Mouse (Mus musculus): ENCODE results near the gene H2afy2. TPM values are rescaled to one million over a fixed set of nuclear protein-coding genes. Genes with fewer than 3 reads are reported as not detected.

The H2afy2 gene
- 10 to 100 TPM; 14.3 to 14.6 TPM for total RNA-seq (2021)
- long read RNA-seq, experiment 1, transcript H2afy2-201 (9 exons, 2,175 nt), result major isoform, 18 of 22 reads
- long read RNA-seq, experiment 1, partial matches to known transcripts, result 3 of 22 reads
- long read RNA-seq, experiment 1, other reads (novel, unspliced or antisense), result 1 of 22 reads
- long read RNA-seq, experiment 2, transcript H2afy2-201 (9 exons, 2,175 nt), result major isoform, 17 of 23 reads
- long read RNA-seq, experiment 2, partial matches to known transcripts, result 3 of 23 reads
- long read RNA-seq, experiment 2, other reads (novel, unspliced or antisense), result 3 of 23 reads

DNA sequence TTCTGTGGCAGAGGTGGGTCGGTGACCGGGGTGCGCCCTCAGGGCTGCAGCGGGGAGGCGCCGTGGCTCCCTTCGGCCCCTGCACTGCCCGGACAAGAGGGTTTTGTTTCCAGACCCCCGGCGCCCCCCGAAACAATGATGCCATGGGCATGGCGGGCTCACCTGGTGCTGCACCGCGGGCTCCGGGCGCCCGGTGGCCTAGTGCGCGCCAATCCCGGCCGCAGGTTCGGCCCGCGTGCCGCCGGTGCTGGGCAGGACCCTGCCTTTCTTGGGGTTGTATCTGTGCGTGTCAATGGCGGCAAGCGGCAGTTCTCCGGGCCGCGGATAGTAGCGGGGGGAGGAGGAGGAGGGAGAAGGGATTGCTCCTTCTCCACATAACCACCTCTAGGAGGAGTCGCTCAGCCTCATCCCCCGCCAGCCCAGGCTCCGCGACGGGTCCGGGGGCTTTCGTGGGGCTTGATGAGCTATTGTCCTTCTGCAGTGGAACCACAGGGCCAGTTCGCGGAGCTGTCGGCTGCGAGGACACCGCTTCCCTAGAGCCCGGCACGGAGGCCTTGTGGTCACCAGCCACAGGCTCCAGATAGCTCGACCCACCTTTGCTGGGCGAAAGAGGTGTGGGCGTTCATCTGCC, at the start of gene H2afy2:
Gene H2afy2, minus strand, starts transcription at position 527 of the 631 bp plus-strand sequence.
- DNase-seq (ENCODE audit: low spot score in 2 of 2), result peak; percentile 42 to 66

DNA sequence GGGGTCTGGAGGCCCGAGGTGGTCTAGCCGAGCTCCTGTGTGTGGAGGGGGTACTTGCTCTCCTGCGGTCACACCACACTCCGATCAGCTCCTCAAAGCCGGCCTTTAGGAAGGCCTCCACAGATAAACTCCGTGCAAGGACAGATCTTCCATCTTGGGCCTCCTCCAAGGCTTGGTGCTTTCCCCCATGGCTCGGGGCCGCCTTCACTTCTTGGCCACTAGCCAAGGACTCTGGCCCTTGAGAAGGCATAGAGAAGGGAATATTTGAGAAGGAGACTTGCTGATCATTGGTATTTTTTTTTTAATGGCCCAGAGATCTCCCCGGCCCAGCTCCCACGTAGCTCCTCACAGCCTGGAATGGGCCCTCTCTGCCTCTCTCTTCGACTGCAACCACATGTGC, 48.8 kb upstream of the H2afy2 start:
- no peak for DNase-seq (ENCODE audit: low spot score in 2 of 2)

DNA sequence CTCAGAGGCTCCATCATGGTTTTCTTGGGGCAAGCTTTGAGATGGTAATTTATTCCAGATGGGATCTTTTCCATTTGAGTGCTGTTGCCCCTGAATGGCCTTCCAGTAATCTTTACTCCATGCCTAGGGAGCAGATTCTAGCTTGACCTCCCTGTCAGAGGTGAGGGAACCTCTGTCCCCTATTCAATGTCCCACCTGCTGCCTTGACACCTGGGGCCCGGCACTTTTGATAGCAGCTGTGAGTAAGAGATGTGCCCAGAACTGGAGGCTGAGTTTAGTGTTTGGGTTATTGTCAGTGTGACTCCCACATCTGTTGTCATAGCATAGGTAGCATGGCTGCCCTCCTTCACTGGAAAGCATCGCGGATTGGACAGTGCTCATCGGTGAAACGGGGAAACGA, 47.8 kb upstream of the H2afy2 start:
- DNase-seq (ENCODE audit: low spot score in 2 of 2), result no peak

DNA sequence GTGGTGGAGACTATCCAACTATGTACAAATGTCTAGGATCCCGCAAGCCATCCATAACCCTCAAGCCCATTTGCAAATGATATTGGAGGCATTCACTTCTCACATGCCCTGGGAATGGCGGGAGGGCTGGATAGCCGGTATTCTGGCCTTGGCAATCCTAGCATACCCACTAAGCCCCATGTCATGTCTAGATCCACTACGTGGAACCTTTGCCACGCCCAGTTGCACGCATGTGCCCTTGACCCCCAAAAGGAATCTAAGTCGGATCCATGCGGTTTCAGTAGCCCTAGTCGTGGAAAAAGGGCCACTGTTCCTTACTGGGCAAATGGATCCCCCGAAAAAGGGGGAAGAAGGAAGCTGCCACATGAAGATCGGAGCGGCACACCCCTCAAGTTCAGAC, 47.3 kb upstream of the H2afy2 start:
- no peak for DNase-seq (ENCODE audit: low spot score in 2 of 2)

DNA sequence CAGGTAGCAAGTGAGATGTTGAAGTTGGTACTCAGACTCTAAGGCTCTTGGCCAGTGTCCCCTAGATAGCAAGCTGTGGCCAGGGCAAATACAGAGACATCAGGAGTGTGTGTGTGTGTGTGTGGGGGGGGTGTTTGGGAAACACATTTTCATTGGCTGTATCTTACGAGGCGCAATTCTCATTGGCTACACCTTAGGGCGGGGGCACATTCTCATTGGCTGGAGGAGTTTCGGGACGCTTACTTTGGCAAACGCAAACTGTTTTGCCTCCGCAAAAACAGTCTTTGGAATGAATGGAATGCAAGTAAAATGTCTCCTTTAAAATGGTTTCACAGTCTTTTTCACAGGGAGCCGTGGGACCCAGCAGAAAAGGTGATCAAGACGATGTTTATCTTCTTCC, 46.9 kb upstream of the H2afy2 start:
- DNase-seq (ENCODE audit: low spot score in 2 of 2), result no peak

DNA sequence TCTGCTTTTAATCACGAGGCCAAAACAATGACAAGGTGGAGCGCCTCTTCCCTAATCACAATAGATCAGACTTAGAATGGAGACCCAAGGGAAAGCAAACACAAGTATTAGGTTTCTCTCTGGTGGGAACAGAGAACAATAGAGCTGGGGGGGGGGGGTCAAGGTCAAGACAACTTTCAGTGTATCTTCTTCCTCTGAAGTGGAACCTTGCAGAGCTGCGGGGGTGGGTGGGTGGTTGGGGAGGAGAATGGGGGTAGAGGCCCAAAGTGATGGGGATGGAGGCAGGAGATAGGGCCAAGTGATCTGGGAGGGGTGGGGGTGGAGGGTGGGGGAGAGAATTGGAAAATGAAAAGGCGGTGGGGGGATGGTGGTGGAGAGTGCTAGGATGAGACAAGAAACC, 45.1 kb upstream of the H2afy2 start:
- DNase-seq (ENCODE audit: low spot score in 2 of 2), result no peak

DNA sequence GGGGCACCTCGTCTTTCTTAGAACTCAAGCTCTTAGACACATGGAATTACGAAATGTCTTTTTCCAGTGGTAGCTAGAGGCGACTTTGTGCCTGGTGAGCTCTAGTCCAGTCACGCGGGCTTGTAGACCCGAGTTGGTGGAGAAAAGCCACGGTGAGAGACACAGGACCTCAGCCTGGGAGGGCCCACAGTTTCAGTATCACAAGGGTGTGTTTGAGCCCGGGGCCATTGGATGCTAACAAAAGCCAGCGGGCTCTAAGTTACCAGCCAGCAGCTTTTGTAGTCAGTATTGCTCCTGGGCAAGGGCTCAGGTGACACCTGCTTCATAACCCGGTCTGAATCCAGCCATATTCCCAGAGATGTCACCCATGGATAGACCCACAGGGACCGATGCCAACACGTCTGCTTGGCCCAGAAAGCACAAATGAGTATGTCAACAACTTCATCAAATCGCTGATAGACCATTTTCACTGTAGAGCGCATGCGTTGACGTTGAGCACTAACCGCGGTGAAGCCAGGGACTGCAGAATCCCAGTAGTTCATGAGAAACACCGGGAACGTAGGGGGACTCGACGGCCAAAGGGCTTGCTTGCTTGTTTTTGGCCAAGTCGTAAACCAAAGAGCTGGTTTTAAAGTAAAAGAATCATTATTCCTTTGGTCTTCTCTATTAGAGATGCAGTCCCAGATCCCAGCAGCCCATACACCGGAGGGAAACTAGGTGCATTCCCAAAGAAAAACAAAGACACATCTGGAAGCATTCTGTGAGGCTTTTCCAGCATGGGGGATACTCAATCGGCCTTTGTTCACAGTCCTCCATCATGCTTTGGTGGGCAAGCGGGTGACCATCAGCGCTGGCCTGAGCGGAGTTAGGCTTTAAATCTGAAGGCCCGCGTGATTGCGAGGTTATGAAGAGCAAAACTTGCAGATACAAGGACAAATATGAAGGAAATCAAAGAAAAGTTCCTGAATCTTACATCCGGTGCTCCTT, 44.3 kb upstream of the H2afy2 start:
- DNase-seq (ENCODE audit: low spot score in 2 of 2), result no peak

DNA sequence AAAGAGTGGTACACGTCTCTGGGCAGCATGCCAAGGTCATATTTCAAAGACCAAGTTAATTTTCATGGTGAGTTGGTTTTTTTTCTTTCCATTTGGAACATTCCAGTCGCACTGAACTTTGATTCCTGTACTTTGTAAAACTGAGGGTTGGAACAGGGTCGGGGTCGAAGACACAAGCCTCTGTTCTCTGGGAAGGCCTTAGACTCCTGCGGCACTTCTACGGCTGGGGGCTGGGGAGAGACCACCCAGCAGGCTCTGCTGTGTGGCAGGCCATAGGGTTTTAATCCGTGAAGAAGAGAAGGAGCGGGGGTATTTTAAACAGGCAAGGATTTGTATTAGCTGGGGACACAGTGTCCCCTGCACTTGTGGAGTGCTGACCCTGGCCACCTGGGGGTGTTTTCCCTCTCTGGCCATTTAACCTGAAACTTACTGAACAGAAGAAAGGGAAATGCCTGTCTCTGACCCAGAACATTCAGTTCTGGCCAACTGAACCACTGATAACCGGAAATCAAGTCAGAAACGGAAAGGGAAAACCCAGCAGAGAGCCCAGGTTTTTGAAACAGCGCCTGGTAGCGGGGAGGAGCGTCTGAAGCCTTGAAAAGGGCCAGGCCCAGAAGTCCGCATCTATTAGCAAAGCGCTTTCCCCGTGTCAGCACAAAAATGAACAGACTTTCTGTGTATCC, 42.9 kb upstream of the H2afy2 start:
- DNase-seq (ENCODE audit: low spot score in 2 of 2), result no peak

DNA sequence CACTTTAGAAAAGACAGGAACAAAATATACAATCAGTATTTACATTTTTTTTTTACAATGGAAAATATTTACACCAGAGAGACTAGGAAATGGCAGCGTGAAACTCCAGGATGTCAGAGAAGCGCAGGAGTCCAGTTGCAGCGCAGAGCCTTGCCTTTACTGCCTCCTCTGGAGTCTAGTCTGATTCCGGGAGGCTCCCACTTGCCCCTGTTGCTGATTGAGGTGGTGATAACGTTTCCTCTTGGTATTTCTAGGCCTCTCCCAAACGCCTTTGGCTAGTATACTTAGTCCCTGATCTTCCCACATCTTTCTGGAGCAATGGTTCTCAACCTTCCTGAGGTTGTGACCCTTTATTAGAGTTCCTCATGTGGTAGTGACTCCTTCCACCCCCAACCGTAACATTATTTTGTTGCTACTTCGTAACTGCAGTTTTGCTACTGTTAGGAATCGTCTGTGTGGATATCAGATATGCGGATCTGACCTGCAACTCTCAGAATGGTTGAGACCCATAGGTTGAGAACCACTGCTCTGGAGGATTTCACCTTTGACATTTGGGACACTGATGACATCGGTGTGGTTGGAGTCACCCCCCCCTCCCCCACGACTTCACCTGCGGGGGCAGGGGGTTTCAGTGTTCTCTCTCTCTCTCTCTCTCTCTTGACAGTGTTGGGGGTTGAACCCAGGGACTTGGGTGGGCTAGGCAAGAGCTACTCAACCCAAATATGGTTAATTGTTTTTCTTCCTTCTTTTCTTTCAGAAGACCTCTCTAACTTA, 42.2 kb upstream of the H2afy2 start:
- no peak for DNase-seq (ENCODE audit: low spot score in 2 of 2)

DNA sequence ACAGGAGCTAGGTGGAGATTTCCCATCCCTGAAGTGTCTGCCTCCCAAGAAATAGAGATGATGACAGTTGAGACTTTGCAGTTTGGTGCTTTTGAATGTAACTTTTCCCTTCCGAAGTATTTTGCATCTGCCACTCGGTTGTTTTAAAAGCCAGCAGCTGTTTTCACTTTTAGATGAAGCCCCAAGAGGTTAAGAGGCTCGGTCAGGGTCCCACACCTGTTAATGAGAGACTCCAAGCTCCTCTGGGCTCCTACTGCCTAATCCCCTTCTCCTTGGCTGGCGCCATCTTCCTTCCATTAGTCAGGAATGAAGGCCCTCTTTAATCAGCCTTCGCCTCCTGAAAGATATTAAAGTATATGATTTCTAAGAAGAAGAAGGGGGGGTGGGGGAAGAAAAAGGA, 41.6 kb upstream of the H2afy2 start:
- DNase-seq (ENCODE audit: low spot score in 2 of 2), result no peak

DNA sequence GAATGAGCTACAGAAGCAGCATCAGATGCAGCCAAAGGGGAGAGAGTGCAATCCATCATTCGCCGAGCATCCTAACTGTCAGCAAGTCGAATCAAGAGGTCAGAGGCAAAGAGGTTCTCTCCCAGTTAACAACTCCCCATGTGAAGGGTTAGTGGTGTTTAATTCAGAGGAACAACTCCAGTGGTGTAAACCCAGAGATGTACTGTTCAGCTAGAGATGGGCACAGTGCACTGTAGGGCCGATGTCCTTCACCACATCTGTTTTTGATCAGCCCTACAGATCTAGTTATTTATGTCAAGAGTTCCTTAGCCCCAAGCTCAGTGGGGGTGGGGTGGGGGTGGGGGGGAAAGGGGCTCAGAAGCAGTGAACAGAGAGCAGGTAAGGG, 39.8 kb upstream of the H2afy2 start:
- DNase-seq (ENCODE audit: low spot score in 2 of 2), result no peak

DNA sequence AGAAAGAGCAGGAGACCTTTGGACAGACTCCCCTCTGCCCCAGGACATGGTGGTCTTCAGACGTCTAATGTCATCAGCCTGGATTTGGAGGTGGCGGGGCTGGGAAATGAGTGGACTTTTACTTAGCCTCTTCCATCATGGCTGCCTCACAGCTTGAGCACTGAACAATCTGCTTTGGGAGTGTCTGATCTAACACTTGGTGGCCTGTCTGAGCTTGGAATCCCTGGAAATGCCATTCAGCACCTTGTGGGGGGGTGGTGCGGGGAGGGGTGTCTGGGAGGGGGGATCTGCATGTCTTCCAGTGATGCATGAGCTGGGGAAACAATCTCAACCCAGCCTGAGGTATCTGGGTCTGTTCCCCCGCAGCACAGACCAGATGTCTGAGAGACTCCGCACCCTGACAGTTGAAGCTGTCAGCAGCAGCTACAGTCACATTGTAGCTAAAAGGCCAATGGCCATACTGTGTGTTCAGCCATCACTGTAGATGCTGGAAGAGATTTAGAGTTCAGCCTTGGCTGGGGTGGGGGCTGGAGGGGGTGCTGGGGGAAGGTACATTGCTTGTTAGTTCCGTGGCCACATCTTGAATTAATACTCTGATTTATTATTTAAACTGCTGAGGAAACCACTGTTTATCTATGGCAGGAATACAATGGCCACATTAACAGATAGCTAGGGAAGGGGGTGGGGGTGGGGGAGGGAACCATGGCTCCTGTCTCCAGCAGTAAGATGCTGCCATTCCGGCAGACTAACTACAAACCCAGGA, 39.2 kb upstream of the H2afy2 start:
- no peak for DNase-seq (ENCODE audit: low spot score in 2 of 2)

DNA sequence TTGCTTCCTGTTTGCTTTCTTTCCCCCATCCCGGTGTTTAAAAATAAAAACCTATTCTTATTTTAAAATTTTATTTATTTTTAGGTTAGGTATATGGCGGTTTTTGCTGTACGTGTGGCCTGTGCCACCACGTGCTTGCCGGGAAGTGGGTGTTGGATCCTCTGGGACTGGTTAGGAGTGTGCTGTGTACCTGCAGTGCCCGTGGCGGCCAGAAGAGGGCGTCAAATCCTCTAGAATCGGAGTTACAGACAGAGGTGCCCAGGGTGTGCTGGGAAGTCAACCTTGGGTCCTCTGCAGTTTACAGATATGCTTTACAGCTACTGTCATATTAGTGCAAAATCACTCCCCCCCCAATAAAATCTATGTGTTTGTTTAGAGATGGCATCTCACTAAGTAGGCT, 36.1 kb upstream of the H2afy2 start:
- no peak for DNase-seq (ENCODE audit: low spot score in 2 of 2)

DNA sequence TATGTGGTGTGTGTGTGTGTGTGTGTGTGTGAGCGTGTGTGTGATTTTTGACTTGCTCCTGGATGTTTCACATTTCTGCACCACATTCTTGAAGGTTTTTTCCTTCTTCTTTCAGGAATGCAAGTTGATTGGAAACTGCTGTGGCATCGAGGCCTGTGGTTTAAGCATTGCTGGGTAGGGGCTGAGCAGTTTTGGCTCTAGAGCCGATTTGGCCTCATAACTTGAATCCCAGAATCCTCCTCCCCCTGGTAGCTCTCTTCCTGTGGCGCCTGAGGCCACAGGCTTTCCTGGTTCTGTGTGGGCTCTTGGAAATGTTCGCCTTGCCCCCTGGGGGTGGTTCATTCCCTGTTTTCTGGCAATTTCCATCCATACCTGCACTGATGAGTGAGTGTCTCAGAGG, 28.0 kb upstream of the H2afy2 start:
- DNase-seq (ENCODE audit: low spot score in 2 of 2), result no peak

DNA sequence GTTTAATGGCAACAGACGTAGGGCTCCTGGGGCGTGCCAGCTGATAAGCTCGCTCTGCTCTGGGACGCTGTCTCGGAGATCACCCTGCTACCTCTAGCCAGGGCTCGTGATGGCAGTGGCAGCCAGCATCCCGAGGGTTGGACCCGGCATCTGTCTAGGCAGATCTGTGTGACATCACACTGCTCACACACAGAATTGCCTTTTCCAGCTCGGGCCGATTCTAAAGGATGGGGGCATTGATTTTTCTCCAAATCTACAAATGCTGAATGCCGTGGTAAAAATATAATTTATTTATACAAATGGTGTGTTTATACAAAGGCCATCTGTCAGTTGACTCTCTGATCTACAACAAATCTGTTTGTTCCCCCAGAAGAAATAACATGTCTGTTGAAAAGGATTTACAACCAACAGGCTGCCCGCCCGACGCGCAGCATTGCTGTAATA, 14.2 kb upstream of the H2afy2 start:
- DNase-seq (ENCODE audit: low spot score in 2 of 2), result no peak

DNA sequence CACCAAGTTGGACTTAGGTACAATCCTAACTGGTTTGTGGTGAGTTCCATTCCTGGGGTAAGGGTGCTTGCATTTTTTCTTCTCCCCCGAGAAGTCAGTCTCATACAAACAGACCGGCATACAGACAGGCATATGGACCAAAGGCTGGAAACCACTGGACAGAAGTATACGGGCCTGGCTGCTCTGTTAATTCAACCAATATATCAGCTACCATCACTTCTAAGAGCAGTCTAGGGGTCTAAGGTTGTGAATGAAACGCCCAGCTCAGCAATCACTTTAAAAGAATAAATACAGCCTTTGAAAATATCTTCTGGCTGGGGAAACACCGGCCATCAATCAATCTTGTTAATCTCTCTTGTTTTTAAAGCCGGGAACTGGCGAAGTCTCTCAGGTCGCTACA, 11.5 kb upstream of the H2afy2 start:
- DNase-seq (ENCODE audit: low spot score in 2 of 2), result no peak

DNA sequence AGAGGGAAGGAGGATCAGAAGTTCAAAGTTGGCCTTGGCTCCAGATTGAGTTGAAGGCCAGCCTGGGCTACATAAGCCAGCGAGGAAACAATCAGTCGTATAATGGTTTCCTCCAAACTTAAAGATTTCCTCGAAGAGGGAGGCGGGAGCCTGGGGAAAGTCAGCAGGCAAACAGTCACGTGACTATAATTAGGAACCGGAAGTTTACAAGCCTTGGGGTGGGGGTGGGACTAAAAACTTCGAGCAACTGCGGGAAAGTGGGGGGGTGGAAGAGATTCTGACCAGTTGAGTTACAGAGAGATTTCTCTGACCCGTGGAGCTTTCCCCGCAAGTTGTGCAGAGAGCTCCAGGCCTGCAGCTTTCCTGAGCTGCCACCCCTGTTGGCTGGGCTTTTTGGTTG, 11.0 kb upstream of the H2afy2 start:
- no peak for DNase-seq (ENCODE audit: low spot score in 2 of 2)

DNA sequence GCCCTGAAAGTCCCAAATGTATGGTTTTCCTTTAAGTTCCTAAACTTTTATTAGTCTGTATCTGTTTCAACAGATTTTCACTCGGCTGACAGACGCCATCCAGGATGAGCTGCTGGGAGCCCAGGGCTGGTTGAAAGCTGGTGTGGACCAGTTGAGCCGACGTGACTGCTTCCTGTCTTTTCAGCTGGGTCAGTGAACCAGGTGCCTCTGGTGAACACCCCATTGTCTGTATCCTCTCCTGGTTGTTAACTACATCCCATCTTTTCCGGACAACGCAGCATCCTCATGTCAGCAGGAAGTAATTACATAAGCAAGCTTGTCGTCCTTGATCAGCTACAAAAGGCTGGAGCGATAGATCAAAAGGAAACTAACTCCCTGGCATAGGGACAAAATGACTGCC, 9.1 kb upstream of the H2afy2 start:
- no peak for DNase-seq (ENCODE audit: low spot score in 2 of 2)

DNA sequence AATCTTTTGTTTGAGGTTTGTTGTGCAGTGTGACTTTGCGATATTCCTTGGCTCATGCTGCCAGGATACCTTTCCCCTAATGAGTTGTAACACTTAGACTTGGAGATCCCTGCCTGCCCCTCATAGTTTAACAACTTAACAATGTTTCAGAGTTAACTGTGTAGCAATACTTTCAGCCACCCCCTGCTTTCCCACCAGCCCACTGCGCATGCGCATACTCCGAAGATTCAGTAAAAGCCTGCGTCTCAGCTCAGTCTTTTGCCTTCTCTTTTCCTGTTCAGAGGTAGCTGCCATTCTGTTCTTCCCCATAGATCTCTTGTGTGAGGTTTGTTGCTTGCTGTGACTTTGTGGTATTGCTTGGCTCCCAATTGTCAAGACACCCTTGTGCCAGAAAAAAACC, 4.6 kb upstream of the H2afy2 start:
- no peak for DNase-seq (ENCODE audit: low spot score in 2 of 2)

Data from gastrocnemius, postnatal 4 days (tissue).